Mouse (Mus musculus) fat pad, adult 2 months (tissue): ENCODE measurements around the gene Itk.

Experiments
- DNase-seq: peaks from one replicate; pipeline ENCODE4 v3.0.0-alpha.2; 2011; ENCODE audit warnings: low read depth, low spot score; ENCODE audit errors: extremely low read depth

Gene Itk

GRCm38 (mm10) chr11:46395088-46395487 is 5.8 kb upstream of the Itk start:
- no peak for DNase-seq

GRCm38 (mm10) chr11:46393413-46393812 is 4.1 kb upstream of the Itk start:
- DNase-seq = no peak

GRCm38 (mm10) chr11:46392890-46393289 is 3.6 kb upstream of the Itk start:
- DNase-seq = no peak

GRCm38 (mm10) chr11:46390621-46391020 is 1.3 kb upstream of the Itk start:
- no peak for DNase-seq

GRCm38 (mm10) chr11:46388438-46388837 is 877 bp downstream of the Itk start:
- no peak for DNase-seq

- DNase-seq = no peak
Measured at GRCm38 (mm10) chr11:46387061-46387460, 2.3 kb downstream of the Itk start.

- no peak for DNase-seq
Measured at GRCm38 (mm10) chr11:46386556-46386955, 2.8 kb downstream of the Itk start.

GRCm38 (mm10) chr11:46384925-46385324 is 4.4 kb downstream of the Itk start:
- DNase-seq = no peak

- no peak for DNase-seq
Measured at GRCm38 (mm10) chr11:46382466-46382865, 6.8 kb downstream of the Itk start.

- DNase-seq = no peak
Measured at GRCm38 (mm10) chr11:46380097-46380675, 9.1 kb downstream of the Itk start.

GRCm38 (mm10) chr11:46377819-46378782 is 11.2 kb downstream of the Itk start:
- DNase-seq = no peak

GRCm38 (mm10) chr11:46377316-46377715 is 12.0 kb downstream of the Itk start:
- no peak for DNase-seq

GRCm38 (mm10) chr11:46375015-46375414 is 14.3 kb downstream of the Itk start:
- DNase-seq = no peak

GRCm38 (mm10) chr11:46373071-46374030 is 16.0 kb downstream of the Itk start:
- no peak for DNase-seq

GRCm38 (mm10) chr11:46372331-46372953 is 16.9 kb downstream of the Itk start:
- no peak for DNase-seq

- DNase-seq = no peak
Measured at GRCm38 (mm10) chr11:46371250-46371649, 18.1 kb downstream of the Itk start.

GRCm38 (mm10) chr11:46370457-46370856 is 18.9 kb downstream of the Itk start:
- no peak for DNase-seq

- no peak for DNase-seq
Measured at GRCm38 (mm10) chr11:46366357-46366756, 23.0 kb downstream of the Itk start.

GRCm38 (mm10) chr11:46365744-46366143 is 23.6 kb downstream of the Itk start:
- no peak for DNase-seq

- DNase-seq = no peak
Measured at GRCm38 (mm10) chr11:46363864-46364263, 25.5 kb downstream of the Itk start.
